Mouse (Mus musculus) layer of hippocampus, postnatal 25 days (tissue): ENCODE data around the gene Atp10a. TPM values are rescaled to one million over a fixed set of nuclear protein-coding genes. Genes with fewer than 3 reads are reported as not detected.

Source experiments
- DNase-seq, 2 experiments: peaks; one replicate each; pipeline ENCODE4 v3.0.0; 2022; ENCODE audit warnings: mixed read lengths in 2 of 2, low spot score in 1 of 2; ENCODE audit errors: extremely low spot score in 1 of 2
- total RNA-seq, 2 experiments: library from RNA; stranded (reverse); gene quantifications; 2 replicates each; pipeline ENCODE4 v1.2.3; 2021

Gene Atp10a
- total RNA-seq, 2 experiments from 2014 or later = 5.0 to 7.5 TPM

DNA sequence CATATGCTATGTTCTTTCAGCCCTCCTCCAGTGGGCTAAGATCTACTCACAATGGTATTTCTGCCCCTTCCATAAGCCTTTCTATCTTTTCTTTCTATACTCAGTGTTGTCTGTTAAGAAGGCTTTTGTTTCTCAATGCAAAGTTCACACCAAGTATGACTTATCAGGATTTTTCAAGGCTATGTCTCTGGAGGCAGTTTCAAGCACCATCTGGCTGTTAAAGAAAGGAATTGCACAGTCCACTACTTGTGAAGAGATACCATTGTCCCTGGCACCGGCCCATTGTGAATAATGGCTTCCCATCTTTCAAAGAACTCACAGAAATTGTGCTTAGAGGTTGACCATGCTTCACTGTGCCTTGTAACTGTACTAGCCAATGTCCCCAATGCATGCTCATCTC is 214.7 kb downstream of the Atp10a start:
- DNase-seq = no peak

DNA sequence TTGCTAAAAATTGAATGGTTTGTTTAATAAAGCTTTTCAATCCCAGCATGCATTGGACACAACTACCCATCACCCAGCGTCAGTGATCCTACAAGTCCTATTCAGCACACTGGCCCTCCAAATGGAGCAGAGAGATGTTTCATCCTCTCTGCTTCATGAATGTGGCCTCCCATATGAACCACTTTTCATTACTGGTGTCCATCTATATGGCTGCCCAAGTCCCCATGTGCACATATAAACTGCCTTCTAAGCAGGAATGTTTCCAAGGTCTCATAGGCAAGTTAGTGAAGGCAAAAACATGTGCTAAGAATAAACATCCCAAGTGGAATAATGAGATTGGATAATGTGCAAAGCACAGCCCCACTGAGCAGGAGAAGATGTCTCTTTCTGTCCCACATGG is 217.7 kb downstream of the Atp10a start:
- no peak for DNase-seq
